Mouse (Mus musculus) induced T-regulatory cell, adult 2 months (primary cell): ENCODE data around the gene Stox2.

ENCODE experiments used
- DNase-seq: peaks from one replicate; pipeline ENCODE4 v3.0.0-alpha.2; 2012; ENCODE audit warnings: low read depth

Gene Stox2

GRCm38 (mm10) chr8:47409061-47409460 lies 37.1 kb downstream of the Stox2 start:
- no peak for DNase-seq

GRCm38 (mm10) chr8:47404852-47405251 lies 41.3 kb downstream of the Stox2 start:
- DNase-seq: no peak

GRCm38 (mm10) chr8:47392927-47393326 lies 53.2 kb downstream of the Stox2 start:
- no peak for DNase-seq

- no peak for DNase-seq
Observed at GRCm38 (mm10) chr8:47392290-47392689, 53.9 kb downstream of the Stox2 start.

GRCm38 (mm10) chr8:47391844-47392243 lies 54.3 kb downstream of the Stox2 start:
- no peak for DNase-seq

- no peak for DNase-seq
Observed at GRCm38 (mm10) chr8:47389430-47389829, 56.7 kb downstream of the Stox2 start.

- no peak for DNase-seq
Observed at GRCm38 (mm10) chr8:47388171-47388570, 58.0 kb downstream of the Stox2 start.

- DNase-seq: peak; percentile 14
Observed at GRCm38 (mm10) chr8:47385810-47386209, 60.4 kb downstream of the Stox2 start.

- DNase-seq: no peak
Observed at GRCm38 (mm10) chr8:47384151-47384550, 62.0 kb downstream of the Stox2 start.

GRCm38 (mm10) chr8:47383632-47384031 lies 62.5 kb downstream of the Stox2 start:
- DNase-seq: no peak

GRCm38 (mm10) chr8:47381216-47381615 lies 64.9 kb downstream of the Stox2 start:
- DNase-seq: no peak

- no peak for DNase-seq
Observed at GRCm38 (mm10) chr8:47380725-47381124, 65.4 kb downstream of the Stox2 start.

- DNase-seq: no peak
Observed at GRCm38 (mm10) chr8:47380075-47380474, 66.1 kb downstream of the Stox2 start.

- no peak for DNase-seq
Observed at GRCm38 (mm10) chr8:47376651-47377050, 69.5 kb downstream of the Stox2 start.

- peak; percentile 16 for DNase-seq
Observed at GRCm38 (mm10) chr8:47373757-47374156, 72.4 kb downstream of the Stox2 start.

GRCm38 (mm10) chr8:47371539-47371938 lies 74.6 kb downstream of the Stox2 start:
- DNase-seq: peak; percentile 68

- DNase-seq: no peak
Observed at GRCm38 (mm10) chr8:47371081-47371480, 75.1 kb downstream of the Stox2 start.

GRCm38 (mm10) chr8:47370421-47371080 lies 75.6 kb downstream of the Stox2 start:
- peak; percentile 74 for DNase-seq

GRCm38 (mm10) chr8:47369949-47370348 lies 76.2 kb downstream of the Stox2 start:
- no peak for DNase-seq

GRCm38 (mm10) chr8:47369044-47369769 lies 77.0 kb downstream of the Stox2 start:
- DNase-seq: no peak

GRCm38 (mm10) chr8:47367029-47367428 lies 79.1 kb downstream of the Stox2 start:
- DNase-seq: no peak

GRCm38 (mm10) chr8:47363271-47363670 lies 82.9 kb downstream of the Stox2 start:
- no peak for DNase-seq

- no peak for DNase-seq
Observed at GRCm38 (mm10) chr8:47355340-47355906, 90.7 kb downstream of the Stox2 start.
